Mouse (Mus musculus): ENCODE measurements at regions not wholly inside any gene's neighbourhood (a gene's known extent, or its start where the extent isn't known, plus 50 kb on each side); places are given as distances from the start of the nearest gene placed in this dataset.

- intact Hi-C loops (cut with DNase I), result no loop called here
- no peak for DNase-seq (ENCODE audit: low spot score in 2 of 2)
Observed at GRCm38 (mm10) chr10:96523967-96524801, 92.6 kb upstream of the Btg1 start.

GRCm38 (mm10) chr10:96527864-96528263 lies 88.9 kb upstream of the Btg1 start:
- no peak for DNase-seq (ENCODE audit: low spot score in 2 of 2)
- intact Hi-C loops (cut with DNase I), result no loop called here

GRCm38 (mm10) chr10:96534547-96535124 lies 82.2 kb upstream of the Btg1 start:
- no peak for DNase-seq (ENCODE audit: low spot score in 2 of 2)
- intact Hi-C loops (cut with DNase I), result no loop called here

GRCm38 (mm10) chr10:96535461-96535860 lies 81.3 kb upstream of the Btg1 start:
- intact Hi-C loops (cut with DNase I), result no loop called here
- no peak for DNase-seq (ENCODE audit: low spot score in 2 of 2)

- DNase-seq (ENCODE audit: low spot score in 2 of 2), result no peak
- intact Hi-C loops (cut with DNase I), result no loop called here
Observed at GRCm38 (mm10) chr10:96540828-96541227, 76.0 kb upstream of the Btg1 start.

DNA sequence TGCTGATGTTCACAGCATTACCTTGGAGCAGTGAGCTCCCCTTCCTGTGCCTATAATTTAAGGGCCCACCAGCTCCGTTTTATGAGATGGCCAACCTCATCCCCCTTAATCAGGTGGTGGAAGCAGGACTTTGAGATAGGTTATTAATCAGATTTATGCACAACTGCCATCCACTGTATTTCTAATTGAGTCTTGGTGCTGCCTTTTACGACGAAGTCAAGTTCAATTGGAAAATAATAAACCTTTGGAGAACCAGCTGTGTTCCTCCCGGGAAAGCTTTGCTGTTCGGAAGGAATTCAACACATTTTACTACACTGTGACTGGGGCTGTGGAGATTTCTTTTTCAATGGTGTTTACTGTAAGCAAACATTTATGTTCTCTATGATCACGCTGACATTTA lies 71.5 kb upstream of the Btg1 start:
- intact Hi-C loops (cut with DNase I), result no loop called here
- DNase-seq (ENCODE audit: low spot score in 2 of 2), result no peak

- intact Hi-C loops (cut with DNase I), result no loop called here
- no peak for DNase-seq (ENCODE audit: low spot score in 2 of 2)
Observed at GRCm38 (mm10) chr10:96545761-96546388, 70.9 kb upstream of the Btg1 start.

DNA sequence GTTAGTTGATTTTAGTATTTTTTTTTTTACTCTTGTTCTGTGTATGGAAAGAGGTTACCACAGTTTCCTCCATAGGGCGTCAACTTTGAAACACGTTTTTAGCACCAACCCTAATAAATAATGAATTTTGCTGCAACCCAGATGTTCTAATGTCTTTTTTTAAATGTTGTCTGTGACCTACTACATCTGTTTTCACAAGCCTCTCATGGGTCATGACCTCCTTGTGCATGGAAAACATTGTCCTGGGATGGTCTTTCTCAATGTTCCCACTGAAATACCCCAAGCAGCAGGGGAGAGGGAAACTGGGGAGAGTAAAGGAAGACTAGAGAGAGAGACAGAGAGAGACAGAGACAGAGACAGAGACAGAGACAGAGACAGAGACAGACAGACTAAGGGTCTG lies 67.2 kb upstream of the Btg1 start:
- intact Hi-C loops (cut with DNase I), result no loop called here
- no peak for DNase-seq (ENCODE audit: low spot score in 2 of 2)

DNA sequence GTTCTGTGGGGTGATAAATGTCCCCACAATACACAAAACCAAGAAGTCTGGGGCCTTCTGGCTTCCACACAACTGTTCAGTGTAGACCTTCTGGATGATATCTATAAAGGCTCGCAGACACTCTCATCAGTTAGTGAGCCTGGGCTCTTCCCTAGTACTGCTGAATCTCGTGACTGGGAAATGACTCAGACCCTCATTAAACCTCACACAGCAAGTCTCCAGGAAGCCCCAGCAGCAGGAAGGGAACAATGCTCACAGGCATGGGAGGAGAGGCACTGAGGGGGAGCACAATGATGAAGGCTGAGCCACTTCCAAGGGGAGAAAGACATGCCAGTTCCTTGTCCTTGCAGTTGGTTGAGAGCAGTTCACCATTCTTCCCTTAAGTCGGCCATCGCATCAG lies 66.5 kb upstream of the Btg1 start:
- intact Hi-C loops (cut with DNase I), result no loop called here

DNA sequence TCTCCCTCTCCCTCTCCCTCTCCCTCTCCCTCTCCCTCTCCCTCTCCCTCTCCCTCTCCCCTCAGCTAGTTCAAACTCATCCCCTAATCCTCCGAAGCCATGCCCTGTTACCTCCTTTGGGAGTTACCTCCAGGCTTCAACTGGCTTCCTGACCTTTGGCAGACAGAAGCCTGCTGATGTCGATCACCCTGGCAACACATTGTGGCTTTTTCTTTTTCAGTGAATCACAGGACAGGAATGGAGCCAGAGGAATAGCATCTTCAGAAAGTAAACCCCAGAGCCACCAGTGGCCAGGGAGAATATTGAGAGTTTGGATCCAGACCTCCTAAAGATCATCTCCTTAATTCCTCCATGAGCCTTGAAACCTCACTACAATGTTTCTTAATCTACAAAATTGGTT lies 59.5 kb upstream of the Btg1 start:
- DNase-seq (ENCODE audit: low spot score in 2 of 2), result no peak
- intact Hi-C loops (cut with DNase I), result no loop called here

More for the DNA sequence above, 66.5 kb upstream of the Btg1 start:
- no peak for DNase-seq (ENCODE audit: low spot score in 2 of 2)

DNA sequence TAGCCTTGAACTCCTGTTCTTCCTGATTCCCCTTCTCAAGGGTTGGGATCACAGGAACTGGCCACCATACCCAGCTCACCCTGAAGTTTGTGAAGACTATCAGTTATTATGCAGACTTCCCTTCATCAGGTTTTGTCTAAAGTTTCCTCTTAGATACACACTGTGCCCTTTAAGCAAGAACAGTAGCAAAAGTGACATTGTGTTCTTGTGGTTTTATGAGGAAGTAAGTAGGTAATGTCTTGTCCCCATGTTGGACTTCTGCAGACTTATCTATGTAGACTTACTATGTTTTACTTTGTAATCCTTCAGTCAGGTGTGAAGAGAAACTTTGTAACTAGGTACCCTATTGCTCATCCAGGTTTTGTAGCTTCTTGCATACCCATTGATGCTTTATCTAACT lies 51.5 kb upstream of the Btg1 start:
- intact Hi-C loops (cut with DNase I), result no loop called here
- no peak for DNase-seq (ENCODE audit: low spot score in 2 of 2)
